Mouse (Mus musculus) cerebellum, postnatal 14 days (tissue): ENCODE measurements at regions not wholly inside any gene's neighbourhood (a gene's known extent, or its start where the extent isn't known, plus 50 kb on each side); places are given as distances from the start of the nearest gene placed in this dataset.

Experiments used
- DNase-seq, 2 experiments: peaks; one replicate each; pipeline ENCODE4 v3.0.0; 2021; ENCODE audit warnings: mixed read lengths in 2 of 2

GRCm38 (mm10) chr1:83720166-83720565, 312.2 kb upstream of the Sphkap start:
- DNase-seq, result no peak

- DNase-seq, result peak; percentile 83 to 86
These were observed 309.1 kb upstream of the Sphkap start for GRCm38 (mm10) chr1:83717056-83717455.

- DNase-seq, result no peak
These were observed 293.9 kb upstream of the Sphkap start for GRCm38 (mm10) chr1:83701696-83702404.

- DNase-seq, result no peak
These were observed 289.4 kb upstream of the Sphkap start for GRCm38 (mm10) chr1:83697422-83697821.

DNA sequence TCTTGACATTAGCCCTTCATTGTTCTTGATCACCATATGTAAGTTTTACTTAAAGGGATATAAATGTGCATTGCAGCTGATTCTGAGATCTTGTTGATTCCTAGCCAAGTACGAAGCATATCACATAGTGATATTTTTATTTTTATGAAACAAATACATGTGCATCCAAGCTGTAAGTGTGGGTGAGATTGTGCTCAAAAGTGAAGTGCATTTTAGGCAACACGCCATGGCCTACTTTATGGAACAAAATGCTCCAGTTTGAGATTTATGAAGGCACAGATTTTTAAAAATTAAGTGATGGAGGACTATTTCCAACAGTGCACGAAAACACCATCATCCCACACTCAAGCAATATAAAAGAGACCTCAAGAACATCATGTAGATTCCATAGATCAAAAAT, 277.2 kb upstream of the Sphkap start:
- DNase-seq, result no peak

DNA sequence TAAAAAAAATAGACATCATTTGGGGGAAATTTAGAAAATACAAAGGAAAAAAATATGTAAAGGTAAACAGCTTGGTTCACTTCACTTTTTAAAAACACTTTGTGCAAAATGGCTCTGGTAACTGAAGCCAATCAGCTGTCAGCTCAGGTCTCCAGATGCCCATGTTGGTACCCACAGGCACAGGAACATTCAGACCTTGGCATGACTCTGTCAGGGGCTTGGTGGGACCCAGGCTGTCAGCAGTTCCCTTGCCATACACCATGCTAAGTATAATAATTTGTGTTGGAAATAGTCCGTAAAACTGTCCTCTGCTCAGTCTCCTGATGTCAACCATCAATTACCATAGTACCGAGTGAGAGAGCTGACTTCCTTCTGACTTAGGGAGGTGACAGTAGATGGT, 257.3 kb upstream of the Sphkap start:
- DNase-seq, result peak; percentile 33 to 41

GRCm38 (mm10) chr1:83661808-83662802, 254.1 kb upstream of the Sphkap start:
- DNase-seq, result peak; percentile 11 to 20

- DNase-seq, result no peak
These were observed 245.7 kb upstream of the Sphkap start for GRCm38 (mm10) chr1:83653661-83654060.

DNA sequence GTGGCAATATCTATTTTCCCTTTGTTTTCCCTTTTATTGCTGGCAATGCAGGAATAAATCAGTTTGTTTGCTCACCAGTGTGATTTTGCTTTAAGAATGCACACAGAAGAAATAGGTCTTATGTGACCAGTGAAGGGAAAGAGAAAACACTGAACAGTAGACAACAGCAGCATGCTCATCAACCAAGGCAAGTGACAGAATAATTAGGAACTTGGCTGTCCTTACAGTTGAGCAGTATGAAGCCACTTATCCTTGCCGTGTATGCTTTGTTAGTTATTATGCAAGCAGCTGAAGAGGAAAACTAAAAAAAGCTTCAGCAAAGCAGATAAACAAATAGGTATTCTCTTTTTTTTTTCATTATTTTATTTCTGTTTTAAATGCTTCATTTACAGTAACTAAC, 237.6 kb upstream of the Sphkap start:
- DNase-seq, result no peak

DNA sequence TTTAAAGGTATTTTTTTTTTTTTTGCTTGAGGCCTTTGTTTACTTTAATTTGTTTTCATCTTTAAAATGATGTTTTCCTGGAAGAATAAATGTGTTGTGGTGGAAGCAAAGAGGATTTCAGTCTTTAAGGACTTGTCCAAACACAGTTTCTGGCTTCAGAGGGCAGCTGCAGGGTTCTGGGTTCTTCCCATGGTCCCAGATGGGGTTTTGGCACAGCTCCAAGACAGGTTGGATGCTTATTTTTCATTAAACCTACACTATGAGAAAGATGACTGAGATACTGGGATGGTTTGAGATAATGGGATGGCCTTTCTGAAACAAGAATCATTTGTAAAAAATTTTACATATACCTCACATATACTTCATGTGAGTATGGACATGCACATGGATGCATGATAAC, 234.7 kb upstream of the Sphkap start:
- DNase-seq, result peak; percentile 43 to 44

DNA sequence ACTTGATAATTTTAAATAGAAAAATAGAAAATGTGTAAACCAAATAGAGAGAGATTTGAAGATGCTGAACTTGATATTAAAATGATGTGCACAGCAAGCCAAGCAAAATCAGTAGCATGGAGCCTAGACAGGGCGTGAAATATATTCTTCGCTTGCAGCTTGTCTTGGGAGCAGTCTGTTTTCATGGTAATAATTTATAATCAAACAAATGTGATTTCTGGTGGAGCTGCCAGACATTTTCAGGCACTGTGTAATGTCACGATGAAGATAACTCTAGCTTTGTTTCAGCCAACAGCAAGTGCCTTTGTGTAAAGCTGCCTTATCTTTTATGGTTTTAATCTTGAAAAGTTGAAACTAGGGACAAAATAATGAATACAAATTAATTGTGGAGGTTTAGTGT, 228.1 kb upstream of the Sphkap start:
- DNase-seq, result no peak

DNA sequence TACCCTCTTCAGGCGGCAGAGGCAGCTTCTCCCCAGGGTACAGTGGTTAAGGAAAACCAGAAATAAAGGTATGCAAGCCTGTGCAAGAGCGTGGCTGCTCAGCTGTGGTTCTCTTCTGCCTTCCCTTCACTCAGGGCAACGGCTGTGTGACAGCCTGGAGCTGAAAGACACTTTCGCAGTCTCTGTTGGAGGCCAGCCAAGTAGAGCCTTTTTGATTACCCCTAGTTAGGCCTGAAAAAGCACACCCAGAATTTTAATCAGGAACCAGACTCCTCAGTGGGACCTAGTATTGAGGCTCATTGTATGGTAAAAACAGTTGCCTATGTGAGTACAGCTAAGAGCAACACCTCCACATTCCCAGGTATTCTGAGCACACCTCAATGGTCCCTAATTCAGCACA, 223.8 kb upstream of the Sphkap start:
- DNase-seq, result peak; percentile 54 to 64

DNA sequence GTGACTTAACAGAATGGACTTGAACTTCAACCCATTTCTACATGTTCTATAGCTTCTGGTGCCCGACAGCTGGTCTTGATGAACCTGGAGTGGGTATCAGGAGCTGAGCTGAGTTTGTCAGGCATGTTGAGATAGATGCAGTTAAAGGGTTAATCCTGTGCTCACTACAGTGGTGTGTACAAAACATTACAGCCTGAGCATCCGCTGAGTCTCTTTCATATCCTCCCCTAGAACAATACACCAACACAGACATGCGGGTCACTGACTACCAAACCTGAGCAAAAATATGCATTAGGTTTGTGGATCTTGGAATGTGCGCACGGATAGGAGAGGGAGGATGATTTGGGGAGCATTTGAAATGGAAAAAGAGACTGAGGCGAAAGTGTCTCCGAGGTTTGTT, 223.4 kb upstream of the Sphkap start:
- no peak for DNase-seq

- no peak for DNase-seq
These were observed 179.3 kb upstream of the Sphkap start for GRCm38 (mm10) chr1:83587258-83587657.

GRCm38 (mm10) chr1:83583041-83583440, 175.0 kb upstream of the Sphkap start:
- peak in 1 of 2 experiments; percentile 17 for DNase-seq

DNA sequence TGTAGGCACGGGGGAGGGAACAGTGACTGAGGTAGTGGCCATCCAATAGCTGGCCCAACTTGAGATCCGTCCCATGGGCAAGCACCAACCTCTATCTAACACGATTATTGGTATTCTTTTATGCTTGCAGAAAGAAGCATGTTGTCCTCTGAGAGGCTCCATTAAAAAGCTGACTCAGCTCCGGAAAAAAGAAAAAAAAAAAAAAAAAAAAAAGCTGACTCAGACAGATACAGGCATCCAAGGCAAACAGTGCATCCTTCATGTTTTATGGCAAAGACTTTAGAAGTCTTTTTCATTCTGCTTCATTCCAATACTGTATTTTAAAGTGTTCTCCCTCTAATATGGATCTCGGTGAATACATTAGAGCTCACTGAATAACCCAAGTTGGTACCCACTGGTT, 162.0 kb upstream of the Sphkap start:
- no peak for DNase-seq

GRCm38 (mm10) chr1:83568746-83569145, 160.7 kb upstream of the Sphkap start:
- peak; percentile 12 to 13 for DNase-seq

DNA sequence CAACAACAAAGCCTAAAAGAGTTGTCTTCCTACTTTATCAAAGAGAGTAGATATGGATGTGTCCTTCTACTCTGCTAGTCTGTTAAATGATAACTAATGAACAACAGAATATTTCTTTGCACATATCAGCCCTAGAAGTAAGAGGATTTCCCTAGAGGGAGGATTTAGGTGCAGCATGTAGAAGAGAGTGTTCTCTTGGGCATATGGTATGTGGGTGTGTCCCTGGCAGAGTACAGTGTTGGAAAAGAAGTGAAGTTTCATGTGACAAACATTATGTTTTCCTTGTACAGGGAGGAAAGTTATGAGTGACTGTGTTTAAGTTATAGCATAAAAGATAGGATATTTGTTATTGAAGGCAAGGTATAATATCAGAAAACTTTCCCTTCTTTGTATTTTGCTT, 143.6 kb upstream of the Sphkap start:
- DNase-seq, result no peak

DNA sequence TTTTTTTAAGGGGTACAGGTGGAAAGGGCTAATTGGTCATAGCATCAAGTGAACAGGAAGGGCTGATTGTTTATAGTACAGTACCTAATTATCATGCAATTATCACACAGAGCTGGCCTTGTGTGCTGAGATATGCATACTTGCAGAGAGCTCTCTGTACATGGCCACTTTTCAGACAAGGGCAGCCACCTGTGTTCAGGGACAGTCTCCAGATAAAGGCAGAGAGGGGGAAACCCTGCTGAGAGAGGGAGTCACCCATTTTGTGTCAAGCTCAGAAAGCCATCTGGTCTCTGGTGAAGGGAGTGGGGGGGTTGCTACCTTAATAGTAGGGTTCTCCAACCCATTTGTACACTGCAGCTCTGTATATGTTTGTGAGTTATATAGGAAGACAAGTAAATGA, 127.5 kb upstream of the Sphkap start:
- DNase-seq, result peak in 1 of 2 experiments; percentile 39

DNA sequence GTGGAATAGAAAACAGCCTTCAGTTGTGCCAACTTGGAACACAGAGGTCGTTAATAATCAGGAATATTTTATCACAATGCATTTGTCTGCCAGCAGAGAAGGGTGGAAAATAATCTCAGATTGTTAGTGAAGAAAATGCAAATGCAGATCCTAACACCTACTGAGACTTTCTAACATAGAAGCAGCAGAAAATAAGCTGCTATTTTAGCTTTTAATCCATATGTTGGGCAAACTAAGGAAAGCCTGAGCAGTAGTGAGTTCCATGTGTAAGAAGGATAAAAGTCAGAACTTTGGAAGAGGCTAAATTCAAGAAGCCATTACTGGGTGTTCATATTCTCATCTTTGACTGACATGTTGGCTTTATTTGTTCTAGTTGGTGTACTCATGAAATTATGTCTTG, 119.8 kb upstream of the Sphkap start:
- no peak for DNase-seq

DNA sequence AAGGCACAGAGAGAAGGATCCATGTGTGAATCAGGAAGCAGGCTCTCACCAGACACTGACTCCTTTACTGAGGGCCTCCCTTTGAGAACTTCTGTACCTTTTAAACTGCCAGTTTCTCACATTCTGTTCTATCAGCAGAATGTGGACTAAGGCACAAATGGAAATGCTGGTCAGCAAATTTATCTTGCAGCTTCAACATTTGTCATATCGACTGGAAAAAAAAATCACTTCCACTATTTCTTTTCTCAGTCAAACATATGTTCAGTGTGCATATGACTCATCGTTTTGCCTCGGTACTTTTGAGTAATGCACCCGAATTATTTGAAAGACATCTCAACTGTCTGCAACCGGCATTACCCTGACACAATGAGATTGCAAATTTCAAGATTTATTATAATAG, 101.4 kb upstream of the Sphkap start:
- DNase-seq, result no peak

GRCm38 (mm10) chr1:83505386-83505785, 97.4 kb upstream of the Sphkap start:
- DNase-seq, result peak; percentile 80 to 89

- DNase-seq, result no peak
These were observed 88.9 kb upstream of the Sphkap start for GRCm38 (mm10) chr1:83496888-83497287.

GRCm38 (mm10) chr1:83496380-83496779, 88.4 kb upstream of the Sphkap start:
- no peak for DNase-seq
